Mouse (Mus musculus): ENCODE results near the gene Tshz3.
A peak's percentile ranks its signal among the peaks of the same experiment; 100 is the strongest.

DNA sequence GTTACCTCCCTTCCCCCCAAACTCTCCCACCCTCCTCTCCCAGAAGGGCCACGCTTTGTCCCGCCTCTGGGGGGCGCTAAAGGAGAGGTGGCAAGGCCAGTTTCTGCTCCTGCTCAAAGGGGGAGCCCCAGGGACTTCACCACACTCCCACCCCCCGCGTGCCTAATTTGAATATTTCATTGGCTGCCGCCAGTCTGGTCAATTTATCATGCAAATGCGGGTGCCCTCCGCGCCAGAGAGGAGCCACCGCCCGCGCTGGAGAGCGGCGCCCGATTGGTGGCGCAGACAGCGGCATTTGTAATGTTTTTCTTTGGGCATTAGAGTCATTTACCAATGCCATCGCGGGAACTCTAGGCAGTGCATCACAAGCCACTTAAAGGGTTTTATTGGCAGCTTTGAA is 7.4 kb upstream of the Tshz3 start:
- TF ChIP-seq CTCF (IDR thresholded peaks at IDR 0.05) (peak; percentile 65), EP300 (IDR thresholded peaks at IDR 0.05) (no peak)

Data from lung, postnatal 0 days (tissue).